Mouse (Mus musculus): ENCODE measurements around the gene Rbm39.

GRCm38 (mm10) chr2:156180824-156181590, 969 bp upstream of the Rbm39 start:
- TF ChIP-seq CTCF (IDR thresholded peaks at IDR 0.05; ENCODE audit: low read depth, low read length), result no peak
- TF ChIP-seq TAL1 (conservative IDR thresholded peaks at IDR 0.05; ENCODE audit: low read depth, low read length), result no peak
- no peak for TF ChIP-seq POLR2AphosphoS5 (IDR thresholded peaks at IDR 0.05; ENCODE audit: insufficient replicate concordance, low read depth, low read length)

All from G1E (cell line).